ENCODE assay signal across 8 mouse cellular contexts in the genomic region with DNA sequence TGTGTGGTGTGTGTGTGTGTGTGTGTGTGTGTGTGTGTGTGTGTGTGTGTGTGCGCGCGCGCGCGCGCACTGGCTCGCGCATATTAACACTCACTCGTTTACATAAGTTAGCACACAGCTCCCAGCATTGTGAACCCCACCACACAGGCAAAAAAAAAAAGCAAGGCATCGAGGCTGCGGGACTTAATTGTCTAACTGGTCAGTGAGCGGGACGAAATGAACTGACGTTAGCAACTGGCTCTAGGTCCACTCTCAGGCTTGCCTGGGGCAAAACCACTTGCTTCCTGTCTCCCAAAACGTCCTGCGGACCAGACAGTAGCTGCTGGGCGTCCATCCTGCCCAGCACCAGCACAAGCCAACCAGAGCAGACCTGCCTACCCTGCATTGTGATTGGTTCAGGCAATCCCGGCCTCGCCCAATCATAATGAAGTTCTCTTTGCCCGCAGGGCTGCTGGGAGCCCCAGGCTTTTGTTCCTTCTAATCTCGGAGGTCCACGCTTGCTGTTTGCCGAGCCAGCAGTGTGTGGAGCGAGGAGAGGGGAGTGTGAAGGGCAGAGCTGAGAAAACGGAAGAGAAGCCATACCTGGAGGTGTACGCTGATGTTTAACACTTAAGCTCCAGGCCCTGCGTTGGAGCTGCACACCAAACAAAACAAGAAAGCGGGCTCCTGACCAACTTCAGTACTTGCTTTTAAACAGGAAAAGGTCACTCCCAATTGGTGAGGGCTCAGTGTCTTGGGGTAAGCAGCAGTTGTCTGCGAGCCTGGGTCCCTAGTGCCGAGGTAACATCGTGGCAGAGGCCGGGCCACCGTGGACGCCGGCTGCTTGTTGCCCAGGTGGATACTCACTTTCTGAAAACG. TPM values are rescaled to one million over a fixed set of nuclear protein-coding genes. Genes with fewer than 3 reads are reported as not detected.
A peak's percentile ranks its signal among the peaks of the same experiment; 100 is the strongest.
DNase-seq lines count a peak whose midpoint lies in the region; ATAC-seq and TF ChIP-seq lines count a peak whose summit lies in the region.

No protein-coding gene starts in this region.

- TF ChIP-seq CTCF in G1E (IDR thresholded peaks at IDR 0.05; ENCODE audit: low read depth, low read length): no peak
- TF ChIP-seq CTCF in liver, postnatal 0 days (IDR thresholded peaks at IDR 0.05; ENCODE audit: low read depth): no peak

- 2% methylated on average over 35 of the region's 37 CpGs for WGBS in forebrain, embryonic 15.5 days
- WGBS in liver, postnatal 0 days (ENCODE audit: insufficient replicate concordance): 5% methylated on average over 37 of the region's 37 CpGs
- WGBS in neural tube, embryonic 13.5 days: 9% methylated on average over 37 of the region's 37 CpGs

- peaks cover 12% of the 10 kb centered on the region for H3K27me3 ChIP-seq in G1E (ENCODE audit: insufficient read depth, low read length)
- H3K27me3 ChIP-seq in forebrain, embryonic 15.5 days: no peaks in the 10 kb centered on the region
- no peaks in the 10 kb centered on the region for H3K27me3 ChIP-seq in liver, postnatal 0 days (ENCODE audit: insufficient read depth, low read length)
- H3K27me3 ChIP-seq in neural tube, embryonic 13.5 days: no peaks in the 10 kb centered on the region

- H3K4me2 ChIP-seq in forebrain, embryonic 15.5 days (replicated peaks): peak overlapping the region; percentile 97
- peak overlapping the region; percentile 78 for H3K4me2 ChIP-seq in liver, postnatal 0 days (ENCODE audit: low read depth, low read length)
- peak overlapping the region; percentile 92 for H3K4me2 ChIP-seq in neural tube, embryonic 13.5 days

- peak overlapping the region; percentile 70 for H3K4me3 ChIP-seq in G1E (ENCODE audit: low read depth, low read length)
- H3K4me3 ChIP-seq in forebrain, embryonic 15.5 days: peak overlapping the region; percentile 58
- peak overlapping the region; percentile 47 for H3K4me3 ChIP-seq in liver, postnatal 0 days (ENCODE audit: low read depth, low read length)
- peak overlapping the region; percentile 51 for H3K4me3 ChIP-seq in neural tube, embryonic 13.5 days

- intact Hi-C loops in heart, postnatal 25 days (cut with DNase I): no loop called here

- peak; percentile 97 for ATAC-seq in G1E (ENCODE audit: extremely low read depth, insufficient number of reproducible peaks, low FRiP score, poor library complexity, severe bottlenecking)
- peak; percentile 97 for ATAC-seq in forebrain, embryonic 15.5 days (replicated peaks)
- peak; percentile 97 for ATAC-seq in liver, postnatal 0 days
- peak; percentile 97 for ATAC-seq in neural tube, embryonic 13.5 days (ENCODE audit: low read depth)

- no peak for TF ChIP-seq EP300 in liver, postnatal 0 days (IDR thresholded peaks at IDR 0.05; ENCODE audit: low read depth)

- H3K9me3 ChIP-seq in G1E (replicated peaks): peaks cover 2% of the 10 kb centered on the region
- no peaks in the 10 kb centered on the region for H3K9me3 ChIP-seq in forebrain, embryonic 15.5 days
- no peaks in the 10 kb centered on the region for H3K9me3 ChIP-seq in liver, postnatal 0 days (ENCODE audit: low read length)
- no peaks in the 10 kb centered on the region for H3K9me3 ChIP-seq in neural tube, embryonic 13.5 days

- no peaks in the 10 kb centered on the region for H3K36me3 ChIP-seq in G1E (replicated peaks)
- H3K36me3 ChIP-seq in forebrain, embryonic 15.5 days: no peaks in the 10 kb centered on the region
- H3K36me3 ChIP-seq in liver, postnatal 0 days (replicated peaks; ENCODE audit: insufficient read depth, low read length): no peaks in the 10 kb centered on the region
- no peaks in the 10 kb centered on the region for H3K36me3 ChIP-seq in neural tube, embryonic 13.5 days

- DNase-seq in G1E (ENCODE audit: low spot score): peak; percentile 98
- peak; percentile 96 for DNase-seq in cerebellum, adult 11-12 months
- peak; percentile 89 for DNase-seq in heart, postnatal 25 days (ENCODE audit: low spot score)
- DNase-seq in layer of hippocampus, adult 11-12 months (ENCODE audit: low spot score): peak; percentile 95
- peak; percentile 88 for DNase-seq in liver, postnatal 0 days
- DNase-seq in telencephalon, adult 2 months (ENCODE audit: low read depth, low spot score): peak; percentile 98

- H3K27ac ChIP-seq in forebrain, embryonic 15.5 days (replicated peaks): peak overlapping the region; percentile 99
- H3K27ac ChIP-seq in liver, postnatal 0 days (ENCODE audit: low read depth): peak overlapping the region; percentile 76
- H3K27ac ChIP-seq in neural tube, embryonic 13.5 days (replicated peaks): peak overlapping the region; percentile 99

- peaks cover 38% of the 10 kb centered on the region for H3K4me1 ChIP-seq in G1E (ENCODE audit: insufficient read depth, low read depth, low read length)
- peaks cover 33% of the 10 kb centered on the region for H3K4me1 ChIP-seq in forebrain, embryonic 15.5 days
- H3K4me1 ChIP-seq in liver, postnatal 0 days (ENCODE audit: insufficient read depth): peaks cover 21% of the 10 kb centered on the region
- peaks cover 43% of the 10 kb centered on the region for H3K4me1 ChIP-seq in neural tube, embryonic 13.5 days (replicated peaks)

- peak overlapping the region; percentile 84 for H3K9ac ChIP-seq in forebrain, embryonic 15.5 days (replicated peaks)
- H3K9ac ChIP-seq in liver, postnatal 0 days (replicated peaks): peak overlapping the region; percentile 55
- H3K9ac ChIP-seq in neural tube, embryonic 13.5 days: peak overlapping the region; percentile 90

RNA-seq across cellular contexts. Expression of gene Actg1, which starts 32.3 kb away (rescaled TPM):
- total RNA-seq in G1E (2014; fragmentation: Nextera tagmentation) (128 and 155 TPM in 2 replicates), G1E (2017) (179 and 181 TPM in 2 replicates)
- 53.9 and 112 TPM in 2 replicates for polyA plus RNA-seq in G1E (2012)
- 3,835 and 3,917 TPM in 2 replicates for polyA plus RNA-seq in forebrain, embryonic 15.5 days (2015; fragmentation: Nextera tagmentation; extraction: Ambion mirVana)
- 100 to 1,000 TPM; 282 to 346 TPM for total RNA-seq in heart, postnatal 25 days (2021)
- polyA plus RNA-seq in liver, postnatal 0 days (2015; fragmentation: Nextera tagmentation; extraction: Ambion mirVana): 463 and 498 TPM in 2 replicates
- polyA plus RNA-seq in neural tube, embryonic 13.5 days (2015; fragmentation: Nextera tagmentation; extraction: Ambion mirVana): 3,932 and 3,979 TPM in 2 replicates

RNA-seq across cellular contexts. Expression of gene Fscn2, which starts 45.3 kb away (rescaled TPM):
- total RNA-seq in G1E (2014; fragmentation: Nextera tagmentation) (not detected in 2 replicates), G1E (2017) (0.11 TPM in 1 of 2 replicates, not detected in the other)
- 0.03 TPM in 1 of 2 replicates, not detected in the other for polyA plus RNA-seq in G1E (2012)
- 0.97 and 1.3 TPM in 2 replicates for polyA plus RNA-seq in forebrain, embryonic 15.5 days (2015; fragmentation: Nextera tagmentation; extraction: Ambion mirVana)
- total RNA-seq in heart, postnatal 25 days (2021): not detected
- polyA plus RNA-seq in liver, postnatal 0 days (2015; fragmentation: Nextera tagmentation; extraction: Ambion mirVana): not detected in 2 replicates
- 1.3 and 1.5 TPM in 2 replicates for polyA plus RNA-seq in neural tube, embryonic 13.5 days (2015; fragmentation: Nextera tagmentation; extraction: Ambion mirVana)

Comparison
In these comparisons a context has a peak if more than half of its experiments do, and no peak if none do; other contexts are left out.
1. Peak in every context shown above with its lines: DNase-seq, ATAC-seq, H3K4me3 ChIP-seq and H3K27ac ChIP-seq.